Mouse (Mus musculus) liver, embryonic 14.5 days (tissue): ENCODE measurements around the gene Cav2.

Experiments used
- CTCF ChIP-seq: IDR thresholded peaks from 2 replicates; pipeline ENCODE4 v1.5.1; 2016; ENCODE audit warnings: antibody characterized with exemption, low read depth, control low read depth
- EP300 ChIP-seq: IDR thresholded peaks from 2 replicates; pipeline ENCODE4 v1.6.1; 2016; ENCODE audit warnings: antibody characterized with exemption, low read depth

DNA sequence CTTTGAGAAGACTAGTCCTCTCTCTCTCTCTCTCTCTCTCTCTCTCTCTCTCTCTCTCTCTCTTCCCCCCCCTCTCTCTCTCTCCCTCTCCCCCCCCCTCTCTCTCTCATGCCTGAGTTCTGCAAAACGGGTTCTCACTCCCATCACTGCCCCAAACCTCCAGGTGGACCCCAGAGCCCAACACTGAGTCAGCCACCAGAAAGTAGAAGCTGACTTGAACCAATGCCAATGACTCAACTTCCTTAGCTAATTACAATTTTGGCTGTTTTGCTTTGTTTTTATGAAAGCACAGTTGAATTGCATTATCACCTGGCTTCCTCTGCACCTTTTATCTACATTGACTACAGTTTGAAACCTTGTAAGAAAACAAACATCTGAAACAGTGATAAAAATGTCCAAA, 37.0 kb downstream of the Cav2 start:
- TF ChIP-seq CTCF (no peak), EP300 (no peak)
